Mouse (Mus musculus) MEL (cell line): Measurements from ENCODE around the gene Ythdc1.

Experiments used
- CHD2 ChIP-seq: IDR thresholded peaks from 2 replicates; pipeline ENCODE4 v1.6.1; 2011; ENCODE audit warnings: low read length, improper control_type of control experiment
- CTCF ChIP-seq, 3 experiments: IDR thresholded peaks in 2 of 3; conservative IDR thresholded peaks in 1 of 3; 2 replicates each; pipeline ENCODE4 v1.5.1; 2011 to 2012; ENCODE audit warnings: low read length in 3 of 3, low read depth in 2 of 3, mild to moderate bottlenecking in 2 of 3, improper control_type of control experiment in 1 of 3, inconsistent platforms in 1 of 3, mixed read lengths in 1 of 3, moderate library complexity in 1 of 3; ENCODE audit not compliant: control insufficient read depth in 1 of 3, insufficient read depth in 1 of 3, poor library complexity in 1 of 3, severe bottlenecking in 1 of 3
- E2F4 ChIP-seq: IDR thresholded peaks from 2 replicates; pipeline ENCODE4 v1.6.1; 2011; ENCODE audit warnings: low read depth, low read length, improper control_type of control experiment, borderline replicate concordance
- GATA1 ChIP-seq: IDR thresholded peaks from 2 replicates; pipeline ENCODE4 v1.6.1; 2011; ENCODE audit warnings: low read depth, low read length, improper control_type of control experiment
- SIN3A ChIP-seq: IDR thresholded peaks from 2 replicates; pipeline ENCODE4 v1.6.1; 2012; ENCODE audit warnings: low read length, improper control_type of control experiment, inconsistent platforms
- USF2 ChIP-seq, 2 experiments: IDR thresholded peaks; 2 replicates each; pipeline ENCODE4 v1.6.1; 2011 to 2012; ENCODE audit warnings: improper control_type of control experiment in 2 of 2, low read length in 2 of 2, borderline replicate concordance in 1 of 2, inconsistent platforms in 1 of 2, low read depth in 1 of 2, mild to moderate bottlenecking in 1 of 2; ENCODE audit not compliant: insufficient read depth in 1 of 2
- ZC3H11A ChIP-seq: IDR thresholded peaks from 2 replicates; pipeline ENCODE4 v1.6.1; 2012; ENCODE audit warnings: low read depth, mild to moderate bottlenecking, inconsistent platforms, low read length, improper control_type of control experiment
- ZKSCAN1 ChIP-seq: IDR thresholded peaks from 2 replicates; pipeline ENCODE4 v1.6.1; 2012; ENCODE audit warnings: low read depth, mild to moderate bottlenecking, inconsistent platforms, low read length, improper control_type of control experiment, moderate library complexity

DNA sequence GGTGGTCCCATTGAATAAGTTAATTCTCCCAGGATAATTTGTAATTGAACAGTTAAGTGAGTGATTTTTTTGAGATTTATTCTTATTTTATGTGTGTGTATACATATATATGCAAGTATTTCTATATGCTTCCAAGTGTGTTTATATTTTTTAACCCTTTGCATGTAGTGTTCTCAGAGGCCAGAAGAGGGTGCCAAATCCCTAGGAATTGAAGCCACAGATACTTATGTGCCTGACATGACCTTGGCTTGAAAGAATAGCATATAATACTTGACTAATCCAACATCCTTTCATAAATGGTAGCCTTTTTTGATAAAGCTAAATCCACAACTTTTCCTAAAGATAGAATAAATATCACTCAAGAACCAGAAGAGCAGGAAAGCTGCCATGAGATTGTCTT is 46.1 kb downstream of the Ythdc1 start:
- TF ChIP-seq USF2 (IDR thresholded peaks at IDR 0.05; ENCODE audit: borderline replicate concordance in 1 of 2, insufficient read depth in 1 of 2, low read depth in 1 of 2, low read length in 2 of 2) (no peak), CTCF (IDR thresholded peaks at IDR 0.05 in 2 of 3, conservative IDR thresholded peaks at IDR 0.05 in 1 of 3; ENCODE audit: control insufficient read depth in 1 of 3, insufficient read depth in 1 of 3, low read depth in 2 of 3, low read length in 3 of 3, poor library complexity in 1 of 3, severe bottlenecking in 1 of 3) (peak; percentile 35 to 80 (median 41)), GATA1 (no peak), SIN3A (no peak), CHD2 (no peak), ZC3H11A (peak; percentile 77; the same call in 1 of the 2 replicates), E2F4 (no peak), ZKSCAN1 (no peak)
